Mouse (Mus musculus) urinary bladder, postnatal 14 days (tissue): Measurements from ENCODE around the gene Zfp687.

Experiments used
- DNase-seq: peaks from one replicate; pipeline ENCODE4 v3.0.0; 2021; ENCODE audit warnings: low spot score

The Zfp687 gene

GRCm38 (mm10) chr3:94960322-94960721 is 54.9 kb downstream of the Zfp687 start:
- DNase-seq = no peak

GRCm38 (mm10) chr3:94959871-94960270 is 55.4 kb downstream of the Zfp687 start:
- DNase-seq = no peak

GRCm38 (mm10) chr3:94958295-94958694 is 57.0 kb downstream of the Zfp687 start:
- no peak for DNase-seq
